Mouse (Mus musculus) megakaryocyte, embryonic 14.5 days (primary cell): ENCODE data around the gene Pbxip1. TPM values are rescaled to one million over a fixed set of nuclear protein-coding genes. Genes with fewer than 3 reads are reported as not detected.

ENCODE experiments used
- H3K27me3 ChIP-seq: replicated peaks from 2 replicates; pipeline ENCODE3; 2012; ENCODE audit warnings: inconsistent platforms
- H3K36me3 ChIP-seq: replicated peaks from 2 replicates; pipeline ENCODE3; 2012; ENCODE audit warnings: low read length, inconsistent platforms, mixed read lengths
- H3K4me1 ChIP-seq: 2 replicates; pipeline ENCODE4 v1.6.1; 2012; ENCODE audit warnings: inconsistent platforms
- H3K4me3 ChIP-seq: replicated peaks from 2 replicates; pipeline ENCODE3; 2012; ENCODE audit warnings: moderate library complexity, mild to moderate bottlenecking, inconsistent platforms
- H3K9me3 ChIP-seq: 2 replicates; pipeline ENCODE4 v1.6.1; 2012; ENCODE audit warnings: inconsistent platforms
- FLI1 ChIP-seq: IDR thresholded peaks from 2 replicates; pipeline ENCODE4 v1.6.1; 2012; ENCODE audit warnings: low read length, inconsistent platforms, mixed read lengths
- GATA1 ChIP-seq: IDR thresholded peaks from 3 replicates; pipeline ENCODE4 v1.6.1; 2012; ENCODE audit warnings: mixed read lengths, low read length, inconsistent platforms, borderline replicate concordance
- polyA plus RNA-seq: library from polyadenylated mRNA; stranded (reverse); fragments of >175 nt; gene quantifications from 2 replicates; pipeline ENCODE4 v1.2.3, GENCODE M21; 2012; ENCODE audit warnings: low replicate concordance; ENCODE audit not compliant: insufficient read depth

The Pbxip1 gene
- polyA plus RNA-seq, 1 experiment: 23.0 TPM

- H3K27me3 ChIP-seq: no peaks in the 10 kb centered on the region
- no peaks in the 10 kb centered on the region for H3K9me3 ChIP-seq
- H3K4me1 ChIP-seq: peaks cover 36% of the 10 kb centered on the region
- H3K36me3 ChIP-seq: peaks cover 67% of the 10 kb centered on the region
- peak within 1 kb of the TSS; percentile 99 for H3K4me3 ChIP-seq
- no peak for TF ChIP-seq GATA1
- no peak for TF ChIP-seq FLI1
Measured at GRCm38 (mm10) chr3:89430171-89431159, 6.0 kb upstream of the Pbxip1 start, which contains the start of gene Pygo2. Pygo2 (plus strand) TSS chr3:89430214.

- Histone ChIP-seq H3K4me1 (peaks cover 50% of the 10 kb centered on the region), H3K27me3 (no peaks in the 10 kb centered on the region), H3K4me3 (no peak overlapping the region), H3K9me3 (no peaks in the 10 kb centered on the region), H3K36me3 (peaks cover 46% of the 10 kb centered on the region)
- TF ChIP-seq GATA1: no peak
- TF ChIP-seq FLI1: no peak
Measured at GRCm38 (mm10) chr3:89432606-89433005, 3.9 kb upstream of the Pbxip1 start.

DNA sequence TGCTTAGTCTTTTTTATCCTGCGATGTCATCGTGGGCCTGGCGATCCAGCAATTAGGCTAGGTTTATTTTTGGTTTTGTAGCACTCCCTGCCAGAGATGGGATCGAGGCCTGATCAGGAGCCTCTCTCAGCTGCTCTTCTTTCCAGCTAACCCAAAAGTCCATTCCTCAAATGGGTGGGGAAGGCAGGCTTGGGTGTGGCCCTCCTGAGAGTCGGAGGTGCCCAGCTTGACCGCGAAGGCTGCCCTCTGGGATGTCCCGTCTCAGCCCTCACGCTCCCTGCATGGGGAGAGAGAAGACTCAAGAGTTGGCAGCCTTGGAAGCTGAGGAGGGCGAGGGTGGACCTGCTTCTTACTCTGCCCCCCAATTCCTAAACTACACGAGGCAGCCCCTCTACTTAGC lies 2.0 kb upstream of the Pbxip1 start:
- Histone ChIP-seq H3K9me3 (no peaks in the 10 kb centered on the region), H3K4me1 (peaks cover 65% of the 10 kb centered on the region), H3K36me3 (peaks cover 39% of the 10 kb centered on the region), H3K27me3 (no peaks in the 10 kb centered on the region), H3K4me3 (no peak overlapping the region)
- TF ChIP-seq GATA1: no peak
- no peak for TF ChIP-seq FLI1

GRCm38 (mm10) chr3:89435041-89435440 lies 1.5 kb upstream of the Pbxip1 start:
- Histone ChIP-seq H3K4me3 (no peak overlapping the region), H3K27me3 (no peaks in the 10 kb centered on the region), H3K36me3 (peaks cover 44% of the 10 kb centered on the region), H3K9me3 (no peaks in the 10 kb centered on the region), H3K4me1 (peaks cover 66% of the 10 kb centered on the region)
- TF ChIP-seq FLI1 (no peak), GATA1 (no peak)

DNA sequence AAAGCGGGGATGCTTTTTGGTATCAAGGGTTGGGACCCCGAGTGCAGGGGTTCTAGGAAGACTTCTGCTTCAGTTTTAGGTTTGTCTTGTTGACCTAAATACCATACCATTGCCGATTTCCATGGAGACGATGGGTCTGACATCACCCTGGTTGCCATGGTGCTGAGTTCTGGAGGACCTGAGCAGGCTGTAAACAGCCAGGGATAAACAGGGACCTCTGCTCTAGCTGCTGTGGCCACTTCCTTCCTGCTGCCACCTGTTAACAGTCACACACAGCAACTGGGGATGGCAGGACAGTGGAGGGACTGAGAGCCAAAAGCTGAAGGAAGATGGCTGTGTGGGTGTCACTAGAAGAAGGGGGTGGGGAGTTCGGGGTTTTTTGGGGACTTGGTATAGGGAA lies 763 bp downstream of the Pbxip1 start:
- Histone ChIP-seq H3K9me3 (no peaks in the 10 kb centered on the region), H3K4me1 (peaks cover 58% of the 10 kb centered on the region), H3K36me3 (peaks cover 58% of the 10 kb centered on the region), H3K27me3 (no peaks in the 10 kb centered on the region), H3K4me3 (peak overlapping the region; percentile 93)
- TF ChIP-seq GATA1: no peak
- TF ChIP-seq FLI1: no peak

- H3K36me3 ChIP-seq: peaks cover 63% of the 10 kb centered on the region
Measured at GRCm38 (mm10) chr3:89440691-89441090, 4.2 kb downstream of the Pbxip1 start.

DNA sequence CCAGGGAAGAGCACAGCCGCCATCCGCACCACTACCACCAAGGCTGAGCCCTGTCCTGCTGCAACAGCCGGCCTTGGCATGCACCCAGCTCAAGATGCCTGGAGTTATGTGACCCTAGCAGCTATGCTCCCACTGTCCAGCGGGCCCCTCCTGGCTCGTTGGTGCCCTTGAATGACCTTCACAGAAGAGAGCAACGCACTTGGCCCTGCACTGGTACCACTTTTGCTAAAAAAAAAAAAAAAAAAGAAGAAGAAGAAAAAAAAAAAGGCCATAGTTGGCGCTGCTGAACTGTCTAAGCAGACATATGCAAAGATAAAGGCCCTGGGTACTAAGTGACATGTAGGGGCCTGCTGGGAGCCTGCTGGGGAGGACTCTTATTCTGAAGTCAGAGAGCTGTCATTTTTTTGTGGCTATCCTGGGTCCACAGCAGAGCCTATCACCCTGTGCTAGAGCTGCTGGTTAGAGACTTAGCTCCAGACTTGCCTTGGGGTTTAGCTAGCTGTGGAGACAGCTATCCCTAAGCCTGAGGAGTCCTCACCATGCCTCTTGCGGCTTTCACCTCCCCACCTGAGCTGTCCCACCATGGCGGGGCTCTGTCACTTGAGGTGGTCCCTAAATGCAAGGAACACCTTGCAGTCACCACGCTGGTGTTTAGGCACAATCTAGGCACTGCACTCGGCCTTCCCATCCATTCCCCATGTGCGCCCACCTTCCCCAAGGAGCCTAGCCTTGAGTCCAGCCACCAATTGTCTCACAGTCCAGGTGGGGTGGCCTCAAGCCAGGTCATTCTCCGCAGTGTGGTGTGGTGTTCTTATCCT lies 12.4 kb downstream of the Pbxip1 start:
- H3K9me3 ChIP-seq: no peaks in the 10 kb centered on the region
- peaks cover 57% of the 10 kb centered on the region for H3K4me1 ChIP-seq
- peak overlapping the region; percentile 87 for H3K4me3 ChIP-seq
- H3K36me3 ChIP-seq: peaks cover 56% of the 10 kb centered on the region
- H3K27me3 ChIP-seq: no peaks in the 10 kb centered on the region
- TF ChIP-seq FLI1 (no peak), GATA1 (no peak)

More at GRCm38 (mm10) chr3:89440691-89441090, 4.2 kb downstream of the Pbxip1 start:
- Histone ChIP-seq H3K4me3 (no peak overlapping the region), H3K27me3 (no peaks in the 10 kb centered on the region), H3K4me1 (peaks cover 45% of the 10 kb centered on the region), H3K9me3 (no peaks in the 10 kb centered on the region)
- TF ChIP-seq FLI1: no peak
- no peak for TF ChIP-seq GATA1

- H3K27me3 ChIP-seq: no peaks in the 10 kb centered on the region
- H3K4me1 ChIP-seq: peaks cover 59% of the 10 kb centered on the region
- no peak for TF ChIP-seq GATA1
- no peak for TF ChIP-seq FLI1
- H3K9me3 ChIP-seq: no peaks in the 10 kb centered on the region
- peaks cover 50% of the 10 kb centered on the region for H3K36me3 ChIP-seq
- H3K4me3 ChIP-seq: peak overlapping the region; percentile 87
Measured at GRCm38 (mm10) chr3:89449541-89449940, 13.0 kb downstream of the Pbxip1 start.

DNA sequence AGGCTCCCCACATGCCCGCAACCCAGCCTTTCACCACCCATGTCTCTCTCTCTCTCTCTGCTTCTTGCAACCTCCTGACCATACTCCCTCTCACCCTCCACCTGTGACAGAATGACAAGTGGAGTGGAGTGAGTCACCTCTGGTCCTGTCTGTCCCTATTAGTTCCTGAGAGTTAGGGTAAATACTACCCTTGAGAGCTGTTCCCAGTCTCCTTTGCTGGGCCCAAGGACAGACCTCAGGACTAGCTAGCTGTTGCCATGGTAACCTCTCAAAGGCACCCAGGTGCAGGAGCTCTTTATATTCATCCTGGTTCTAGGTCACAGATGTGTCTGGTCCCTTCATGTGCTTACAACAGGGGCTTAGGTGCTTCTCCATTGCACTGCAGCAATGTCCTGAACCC lies 15.4 kb downstream of the Pbxip1 start:
- no peaks in the 10 kb centered on the region for H3K9me3 ChIP-seq
- peaks cover 26% of the 10 kb centered on the region for H3K36me3 ChIP-seq
- H3K4me3 ChIP-seq: no peak overlapping the region
- no peaks in the 10 kb centered on the region for H3K27me3 ChIP-seq
- TF ChIP-seq FLI1 (no peak), GATA1 (no peak)
- H3K4me1 ChIP-seq: peaks cover 81% of the 10 kb centered on the region
